Mouse (Mus musculus) right cerebral cortex, postnatal 14 days (tissue): Measurements from ENCODE around the gene Atp6v1e1.

Source experiments
- DNase-seq: peaks from one replicate; pipeline ENCODE4 v3.0.0; 2022

Atp6v1e1 gene

GRCm38 (mm10) chr6:120761151-120761550 is 61.4 kb downstream of the Atp6v1e1 start:
- no peak for DNase-seq

GRCm38 (mm10) chr6:120746416-120746815 is 76.2 kb downstream of the Atp6v1e1 start:
- DNase-seq = no peak
